Mouse (Mus musculus) embryonic facial prominence, embryonic 14.5 days (tissue): ENCODE results near the gene Ntrk2. TPM values are rescaled to one million over a fixed set of nuclear protein-coding genes. Genes with fewer than 3 reads are reported as not detected.

Experiments used
- ATAC-seq: fragments of 200-750 bp; cut with Nextera tagmentation; 2 replicates; pipeline ENCODE4 v1.8.0; 2017; ENCODE audit warnings: low read depth, moderate number of reproducible peaks, moderate TSS enrichment
- DNase-seq: peaks from one replicate; pipeline ENCODE4 v3.0.0-alpha.2; 2015; ENCODE audit warnings: low spot score
- H3K27ac ChIP-seq: fragments of 300-500 bp; sonication (generic); replicated peaks from 2 replicates; pipeline ENCODE4 v1.5.1; 2014; ENCODE audit warnings: low read depth, mild to moderate bottlenecking, low read length, moderate library complexity
- H3K27me3 ChIP-seq: fragments of 300-500 bp; sonication (generic); replicated peaks from 2 replicates; pipeline ENCODE4 v1.6.1; 2014; ENCODE audit warnings: low read length; ENCODE audit not compliant: control insufficient read depth, insufficient read depth
- H3K36me3 ChIP-seq: fragments of 300-500 bp; sonication (generic); 2 replicates; pipeline ENCODE4 v1.6.1; 2014; ENCODE audit warnings: low read length, mixed read lengths; ENCODE audit not compliant: control insufficient read depth, insufficient read depth
- H3K4me1 ChIP-seq: fragments of 300-500 bp; sonication (generic); 2 replicates; pipeline ENCODE4 v1.6.1; 2014; ENCODE audit warnings: antibody characterized with exemption, low read length; ENCODE audit not compliant: control insufficient read depth, insufficient read depth
- H3K4me2 ChIP-seq: fragments of 300-500 bp; sonication (generic); 2 replicates; pipeline ENCODE4 v1.6.1; 2014; ENCODE audit warnings: low read depth, mild to moderate bottlenecking, low read length, moderate library complexity, mixed read lengths
- H3K4me3 ChIP-seq: fragments of 300-500 bp; sonication (generic); 2 replicates; pipeline ENCODE4 v1.5.1; 2014; ENCODE audit warnings: low read depth, mild to moderate bottlenecking, low read length
- H3K9ac ChIP-seq: fragments of 300-500 bp; sonication (generic); 2 replicates; pipeline ENCODE4 v1.6.1; 2014; ENCODE audit warnings: low read depth, mild to moderate bottlenecking, low read length, moderate library complexity, mixed read lengths
- H3K9me3 ChIP-seq: fragments of 300-500 bp; sonication (generic); 2 replicates; pipeline ENCODE4 v1.6.1; 2016; ENCODE audit warnings: low read length; ENCODE audit not compliant: control insufficient read depth
- WGBS: fragments of 180-500 bp; shearing (Covaris S2); extraction: QIAGEN DNeasy Blood & Tissue Kit; methylation state at CpG from one replicate; pipeline ENCODE4 v1.1.7; 2014; 5-methylcytosine and 5-hydroxymethylcytosine counted together
- polyA plus RNA-seq: library from polyadenylated mRNA; unstranded; fragments of >200 nt; fragmentation: Nextera tagmentation; extraction: Ambion mirVana; gene quantifications from 2 replicates; pipeline ENCODE4 v1.2.1, GENCODE M21; 2014

Gene Ntrk2
- polyA plus RNA-seq, 1 experiment from 2014 or later, result 43.9 TPM

DNA sequence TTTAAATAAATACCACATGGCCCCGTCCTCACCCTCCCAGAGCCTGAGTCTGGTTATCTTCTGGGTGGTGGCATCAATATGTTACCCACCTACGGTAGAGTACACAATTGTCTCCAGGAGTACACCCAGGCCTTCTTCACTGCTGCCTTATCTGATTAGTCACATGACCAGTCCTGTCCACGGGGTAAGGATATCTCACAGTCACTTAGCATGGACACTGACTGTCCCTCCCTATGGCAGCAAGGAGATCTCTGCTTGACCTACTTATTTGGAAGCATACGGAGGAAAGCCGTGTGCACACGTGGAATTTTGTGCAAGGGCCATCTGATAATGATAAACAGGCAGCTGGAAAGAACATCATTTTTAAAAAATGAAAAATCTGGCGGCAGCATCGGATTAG lies 367.5 kb downstream of the Ntrk2 start:
- Histone ChIP-seq H3K4me3 (no peak overlapping the region), H3K27ac (0 out of 2 replicates have a peak overlapping the region, but pooled peaks have one; percentile 15), H3K4me2 (no peak overlapping the region), H3K9ac (no peak overlapping the region), H3K36me3 (no peaks in the 10 kb centered on the region), H3K4me1 (peaks cover 13% of the 10 kb centered on the region), H3K9me3 (no peaks in the 10 kb centered on the region), H3K27me3 (no peaks in the 10 kb centered on the region)
- 48% methylated on average over 8 of the region's 8 CpGs for whole genome bisulfite sequencing
- DNase-seq, result no peak
- ATAC-seq, result no peak

DNA sequence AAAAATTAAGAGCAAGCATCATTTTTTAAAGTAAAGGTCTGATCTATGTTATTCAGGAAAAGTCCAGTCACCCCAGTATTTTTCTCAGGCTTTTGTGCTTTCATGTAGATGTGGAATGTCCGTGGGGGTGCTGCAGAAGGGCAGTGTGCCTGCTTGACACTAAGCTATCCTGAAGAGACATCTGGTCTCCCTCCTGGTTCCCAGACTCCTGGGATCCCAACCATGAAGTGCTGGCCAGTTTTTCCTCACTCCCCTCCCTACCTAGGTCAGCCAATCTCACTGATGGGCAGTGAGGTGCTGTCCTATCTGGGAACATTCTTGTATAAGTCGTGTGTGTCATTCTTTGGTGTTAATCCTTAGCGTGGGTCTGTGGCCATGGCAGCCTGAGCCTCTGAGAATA lies 369.7 kb downstream of the Ntrk2 start:
- no peak for DNase-seq
- Histone ChIP-seq H3K9me3 (no peaks in the 10 kb centered on the region), H3K4me2 (no peak overlapping the region), H3K27ac (no peak overlapping the region; the same call in 1 of the 2 replicates), H3K9ac (no peak overlapping the region), H3K4me3 (no peak overlapping the region), H3K36me3 (no peaks in the 10 kb centered on the region), H3K27me3 (no peaks in the 10 kb centered on the region), H3K4me1 (peaks cover 13% of the 10 kb centered on the region)
- WGBS, result 79% methylated on average over 3 of the region's 3 CpGs
- no peak for ATAC-seq

DNA sequence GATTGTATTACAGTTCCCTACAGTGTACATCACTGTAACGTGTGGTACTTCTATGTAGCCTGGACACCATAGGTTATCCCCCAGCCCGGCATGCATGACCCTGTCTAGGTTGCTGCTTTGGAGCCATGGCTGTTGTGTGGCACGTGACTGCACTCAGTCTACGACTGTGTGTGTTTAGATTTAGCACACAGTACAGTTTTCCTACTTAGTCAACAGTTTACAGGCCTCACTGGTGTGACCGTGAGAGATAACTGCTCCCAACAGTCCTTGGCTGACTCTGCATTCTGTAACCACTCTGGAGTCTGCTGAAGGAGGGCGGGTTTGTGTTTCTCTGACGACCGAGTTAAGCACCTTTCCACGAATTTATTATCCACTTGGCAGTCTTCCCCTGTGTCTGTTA lies 370.1 kb downstream of the Ntrk2 start:
- H3K4me2 ChIP-seq, result no peak overlapping the region
- ATAC-seq, result no peak; the same call in 1 of the 2 replicates
- H3K27ac ChIP-seq, result peak overlapping the region; percentile 13; the same call in 1 of the 2 replicates

DNA sequence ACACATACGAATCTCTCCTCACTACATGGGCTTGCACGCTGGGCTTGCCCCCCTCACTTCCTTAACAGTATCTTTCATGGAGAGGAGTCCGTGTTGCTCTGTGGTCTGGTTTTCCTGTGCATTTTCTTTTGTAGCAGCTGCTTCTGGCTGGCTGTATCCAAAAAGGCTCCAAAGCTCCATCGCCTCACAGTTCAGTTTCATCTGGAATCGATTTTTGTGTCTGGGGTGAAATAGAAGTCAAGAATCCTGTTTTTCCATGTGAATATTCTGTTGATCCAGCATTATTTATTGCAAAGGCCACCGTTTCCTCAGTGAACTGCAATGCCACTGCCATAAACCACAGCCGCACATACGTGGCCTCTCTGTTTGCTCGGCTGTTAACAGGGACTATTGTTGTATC lies 370.6 kb downstream of the Ntrk2 start:
- no peaks in the 10 kb centered on the region for H3K27me3 ChIP-seq
- no peak overlapping the region for H3K4me2 ChIP-seq
- no peak overlapping the region for H3K9ac ChIP-seq
- H3K4me1 ChIP-seq, result peaks cover 19% of the 10 kb centered on the region
- no peak overlapping the region for H3K4me3 ChIP-seq
- peak overlapping the region; percentile 13; the same call in 1 of the 2 replicates for H3K27ac ChIP-seq
- WGBS, result 32% methylated on average over 9 of the region's 9 CpGs
- ATAC-seq (peak; percentile 41; the same call in 1 of the 2 replicates), DNase-seq (peak; percentile 78)
- H3K36me3 ChIP-seq, result no peaks in the 10 kb centered on the region
- H3K9me3 ChIP-seq, result no peaks in the 10 kb centered on the region

More for the DNA sequence above, 370.1 kb downstream of the Ntrk2 start:
- Histone ChIP-seq H3K36me3 (no peaks in the 10 kb centered on the region), H3K9me3 (no peaks in the 10 kb centered on the region), H3K4me3 (no peak overlapping the region), H3K4me1 (peaks cover 16% of the 10 kb centered on the region), H3K9ac (no peak overlapping the region), H3K27me3 (no peaks in the 10 kb centered on the region)
- DNase-seq, result peak; percentile 43
- WGBS, result 63% methylated on average over 9 of the region's 9 CpGs

DNA sequence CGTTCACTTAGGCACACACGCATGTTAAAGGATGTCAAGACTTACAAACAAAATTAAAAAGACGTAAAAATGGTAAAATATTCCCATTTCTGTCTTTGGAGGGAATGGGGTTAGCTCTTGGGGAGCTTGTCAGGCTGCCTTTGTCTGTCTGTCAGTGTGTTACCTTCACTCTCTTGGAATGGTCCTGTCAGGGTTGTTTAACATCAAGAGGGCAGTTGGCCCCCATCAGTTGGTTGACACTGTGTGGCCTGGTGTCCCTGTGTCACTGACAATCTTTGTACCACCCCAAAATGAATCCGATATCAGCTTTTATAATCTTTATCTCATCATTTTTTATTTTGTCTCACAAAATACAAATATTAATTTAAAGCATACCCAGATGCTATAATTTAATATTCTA lies 373.6 kb downstream of the Ntrk2 start:
- H3K36me3 ChIP-seq, result no peaks in the 10 kb centered on the region
- no peak overlapping the region for H3K4me2 ChIP-seq
- no peak for DNase-seq
- 85% methylated on average over 4 of the region's 4 CpGs for WGBS
- no peak for ATAC-seq
- H3K27ac ChIP-seq, result no peak overlapping the region
- no peak overlapping the region for H3K4me3 ChIP-seq
- H3K4me1 ChIP-seq, result peaks cover 19% of the 10 kb centered on the region
- no peak overlapping the region for H3K9ac ChIP-seq
- H3K27me3 ChIP-seq, result no peaks in the 10 kb centered on the region
- no peaks in the 10 kb centered on the region for H3K9me3 ChIP-seq

DNA sequence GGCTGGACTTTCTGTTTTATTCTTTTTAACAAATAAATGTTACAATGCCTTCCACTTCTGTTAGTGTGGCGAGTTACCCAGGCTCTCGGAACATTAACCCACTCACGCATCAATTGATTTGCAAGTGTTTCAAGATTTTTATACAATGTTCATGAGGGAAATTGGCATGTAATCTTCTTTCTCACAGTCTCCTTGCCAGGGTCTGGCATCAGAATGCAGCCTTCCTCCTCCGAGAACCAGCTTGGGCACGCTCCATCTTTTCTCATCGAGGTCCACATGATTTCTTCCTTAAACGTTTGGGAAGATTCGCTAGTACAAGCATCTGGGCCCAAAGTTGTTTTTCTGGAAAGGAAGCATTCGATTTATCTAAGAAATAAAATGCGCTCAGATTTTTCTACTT lies 374.4 kb downstream of the Ntrk2 start:
- no peaks in the 10 kb centered on the region for H3K27me3 ChIP-seq
- no peak overlapping the region for H3K27ac ChIP-seq
- H3K4me3 ChIP-seq, result no peak overlapping the region
- H3K36me3 ChIP-seq, result no peaks in the 10 kb centered on the region
- no peak overlapping the region for H3K9ac ChIP-seq
- peak; percentile 47 for DNase-seq
- WGBS, result 60% methylated on average over 10 of the region's 10 CpGs
- 0 out of 2 replicates have a peak overlapping the region, but pooled peaks have one; percentile 5 for H3K4me2 ChIP-seq
- ATAC-seq, result no peak
- peaks cover 19% of the 10 kb centered on the region for H3K4me1 ChIP-seq
- H3K9me3 ChIP-seq, result no peaks in the 10 kb centered on the region

DNA sequence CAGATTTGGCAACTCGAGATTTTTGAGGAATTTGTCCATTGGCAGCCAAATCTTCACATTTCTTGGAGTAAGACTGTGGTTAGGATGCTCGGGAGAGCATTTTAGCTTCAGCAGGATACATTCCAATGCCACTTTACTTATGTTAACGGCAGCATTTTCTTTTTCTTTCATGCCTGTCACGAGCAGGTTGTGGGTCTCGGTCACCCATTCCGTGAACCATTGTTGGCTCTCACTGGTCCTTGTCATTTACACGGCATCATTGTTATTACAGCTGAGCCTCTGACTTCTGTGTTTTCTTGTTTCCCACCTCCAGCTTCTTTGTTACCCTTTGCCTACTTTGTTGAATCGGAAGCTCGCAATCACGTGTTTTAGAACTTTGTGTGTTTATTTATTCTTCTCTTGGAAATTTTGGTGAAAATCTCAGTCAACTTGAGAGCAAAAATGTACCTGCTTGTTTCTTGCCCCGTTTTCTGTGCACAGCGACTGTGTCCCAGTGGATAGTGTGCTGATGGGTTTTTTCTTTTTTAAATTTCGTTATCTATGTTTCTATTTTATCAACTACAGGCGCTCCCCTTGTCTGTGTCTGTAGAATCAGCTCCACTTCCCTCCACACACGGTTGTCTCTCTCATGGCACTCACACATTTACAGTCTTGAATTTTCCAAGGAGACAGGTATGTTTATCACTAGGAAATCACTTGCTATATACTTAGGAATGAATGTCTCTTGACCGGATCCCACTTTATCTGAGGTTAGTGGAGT lies 375.0 kb downstream of the Ntrk2 start:
- peak overlapping the region; percentile 29; the same call in 1 of the 2 replicates for H3K4me2 ChIP-seq
- H3K4me3 ChIP-seq, result no peak overlapping the region
- H3K9me3 ChIP-seq, result no peaks in the 10 kb centered on the region
- no peaks in the 10 kb centered on the region for H3K36me3 ChIP-seq
- H3K27me3 ChIP-seq, result no peaks in the 10 kb centered on the region
- WGBS, result 51% methylated on average over 16 of the region's 16 CpGs
- no peak overlapping the region for H3K9ac ChIP-seq
- peaks cover 17% of the 10 kb centered on the region for H3K4me1 ChIP-seq
- ATAC-seq, result no peak
- no peak overlapping the region for H3K27ac ChIP-seq
- DNase-seq, result no peak

DNA sequence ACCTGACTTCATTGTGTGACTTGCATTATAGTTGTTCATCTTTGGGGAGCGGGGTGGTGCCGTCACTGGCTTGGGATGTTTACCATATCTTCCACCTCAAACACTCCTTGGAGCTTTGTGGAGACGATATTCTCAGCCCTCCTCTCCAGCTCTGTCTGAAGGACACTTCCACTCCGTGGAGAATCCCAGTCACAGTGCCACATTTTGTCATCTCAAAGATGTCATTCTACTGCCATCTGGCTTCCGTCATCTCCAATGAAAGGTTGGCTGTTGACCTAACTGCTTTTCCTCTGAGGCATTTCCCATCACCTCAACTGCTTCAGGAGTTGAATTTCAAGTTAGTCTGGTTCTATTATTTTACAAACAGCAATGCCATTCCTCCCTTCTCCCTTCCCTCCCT lies 376.3 kb downstream of the Ntrk2 start:
- no peak overlapping the region for H3K27ac ChIP-seq
- peak; percentile 37 for DNase-seq
- no peak overlapping the region for H3K4me3 ChIP-seq

More for the DNA sequence above, 376.3 kb downstream of the Ntrk2 start:
- Histone ChIP-seq H3K4me2 (no peak overlapping the region), H3K4me1 (peaks cover 7% of the 10 kb centered on the region; the same call in 1 of the 2 replicates), H3K9me3 (no peaks in the 10 kb centered on the region), H3K9ac (no peak overlapping the region), H3K27me3 (no peaks in the 10 kb centered on the region), H3K36me3 (no peaks in the 10 kb centered on the region)
- no peak for ATAC-seq
- 48% methylated on average over 5 of the region's 5 CpGs for WGBS
